In genomic region chr11:46667105-46667504, GRCm38 (mm10) we compare ENCODE assay signal across 38 mouse cellular contexts. TPM values are rescaled to one million over a fixed set of nuclear protein-coding genes. Genes with fewer than 3 reads are reported as not detected.
"Had no signal": no experiment of that assay in that cellular context is flagged by ENCODE, and none has a peak within 500 bp of the region (broad histone marks: within the 10 kb centered on the region; RNA-seq: fewer than 3 reads in every experiment).

No protein-coding gene starts in this region.

- H3K27ac ChIP-seq: gastrocnemius, adult 2 months; heart, embryonic 13.5 days; heart, embryonic 15.5 days; hindbrain, embryonic 14.5 days; intestine, embryonic 15.5 days; layer of hippocampus, adult 2 months; left cerebral cortex, adult 2 months; limb, embryonic 10.5 days; limb, embryonic 12.5 days had no signal

- H3K4me2 ChIP-seq: heart, embryonic 11.5 days; heart, embryonic 13.5 days; heart, embryonic 15.5 days; hindbrain, embryonic 14.5 days; intestine, embryonic 15.5 days; limb, embryonic 12.5 days; liver, embryonic 11.5 days had no signal

- H3K9ac ChIP-seq: heart, embryonic 13.5 days; heart, embryonic 15.5 days; hindbrain, embryonic 14.5 days; intestine, embryonic 15.5 days; limb, embryonic 12.5 days had no signal

- H3K27me3 ChIP-seq: heart, embryonic 13.5 days; heart, embryonic 15.5 days; intestine, embryonic 15.5 days; limb, embryonic 12.5 days had no signal

- H3K9me3 ChIP-seq: heart, embryonic 13.5 days; heart, embryonic 15.5 days; intestine, embryonic 15.5 days; limb, embryonic 10.5 days; limb, embryonic 12.5 days had no signal

- H3K4me1 ChIP-seq: heart, embryonic 13.5 days; heart, embryonic 15.5 days; intestine, embryonic 15.5 days; limb, embryonic 10.5 days; limb, embryonic 12.5 days had no signal

- ATAC-seq: hindbrain, embryonic 16.5 days; inflammation-experienced regulatory T-cells, adult 6 months; intestine, embryonic 15.5 days; intestine, postnatal 0 days had no signal

- H3K36me3 ChIP-seq: heart, embryonic 13.5 days; heart, embryonic 15.5 days; intestine, embryonic 15.5 days; limb, embryonic 10.5 days; limb, embryonic 12.5 days had no signal

- DNase-seq: gastrocnemius, adult 2 months; gastrocnemius, postnatal 10 days; gastrocnemius, postnatal 25 days; heart, adult 18-20 months; heart, postnatal 14 days; heart, postnatal 36 days; kidney, adult 18-20 months; kidney, adult 8-10 months; kidney, postnatal 10 days; kidney, postnatal 25 days; kidney, postnatal 4 days; liver had no signal

- H3K4me3 ChIP-seq: gastrocnemius, adult 2 months; heart, embryonic 13.5 days; heart, embryonic 15.5 days; intestine, embryonic 15.5 days; layer of hippocampus, adult 2 months; left cerebral cortex, adult 2 months; limb, embryonic 10.5 days; limb, embryonic 12.5 days had no signal

RNA-seq across cellular contexts. Expression of gene Dppa1, which starts 38.0 kb away (rescaled TPM):
- total RNA-seq: gastrocnemius, adult 2 months; gastrocnemius, postnatal 10 days; gastrocnemius, postnatal 25 days; gastrocnemius, postnatal 4 days; granulocyte monocyte progenitor cell, adult 5-6 weeks; heart, adult 18-20 months; heart, adult 8-10 months; heart, postnatal 14 days; heart, postnatal 36 days; hematopoietic stem cell, adult 5-6 weeks; layer of hippocampus, adult 2 months; layer of hippocampus, postnatal 10 days; layer of hippocampus, postnatal 25 days; left cerebral cortex, postnatal 14 days; left cerebral cortex, postnatal 36 days had no signal
- polyA plus RNA-seq: heart, embryonic 11.5 days; heart, embryonic 13.5 days; heart, embryonic 15.5 days; heart, postnatal 0 days; hindbrain, embryonic 11.5 days; hindbrain, embryonic 14.5 days; hindbrain, embryonic 16.5 days; inflammation-experienced regulatory T-cells, adult 6 months; intestine, embryonic 15.5 days; intestine, postnatal 0 days; kidney, embryonic 14.5 days; kidney, embryonic 16.5 days; limb, embryonic 10.5 days; limb, embryonic 12.5 days; limb, embryonic 14.5 days; liver, embryonic 11.5 days had no signal

RNA-seq across cellular contexts. Expression of gene Timd2, which starts 39.8 kb away (rescaled TPM):
- total RNA-seq: gastrocnemius, adult 2 months; gastrocnemius, postnatal 10 days; gastrocnemius, postnatal 25 days; granulocyte monocyte progenitor cell, adult 5-6 weeks; heart, adult 18-20 months; heart, adult 8-10 months; heart, postnatal 14 days; heart, postnatal 36 days; hematopoietic stem cell, adult 5-6 weeks; layer of hippocampus, adult 2 months; layer of hippocampus, postnatal 10 days; layer of hippocampus, postnatal 25 days; left cerebral cortex, adult 2 months; left cerebral cortex, postnatal 14 days; left cerebral cortex, postnatal 36 days had no signal
- polyA plus RNA-seq: heart, embryonic 15.5 days; heart, postnatal 0 days; hindbrain, embryonic 11.5 days; hindbrain, embryonic 14.5 days; hindbrain, embryonic 16.5 days; kidney, embryonic 14.5 days; limb, embryonic 10.5 days; limb, embryonic 12.5 days had no signal
